Mouse (Mus musculus) forebrain, embryonic 13.5 days (tissue): ENCODE measurements around the gene Ankle2. TPM values are rescaled to one million over a fixed set of nuclear protein-coding genes. Genes with fewer than 3 reads are reported as not detected.
A peak's percentile ranks its signal among the peaks of the same experiment; 100 is the strongest.

Experiments
- ATAC-seq: fragments of 200-750 bp; cut with Nextera tagmentation; 2 replicates; pipeline ENCODE4 v1.8.0; 2017
- H3K27ac ChIP-seq: fragments of 300-500 bp; sonication (generic); 2 replicates; pipeline ENCODE4 v1.5.1; 2015; ENCODE audit warnings: inconsistent platforms, mild to moderate bottlenecking, moderate library complexity
- H3K27me3 ChIP-seq: fragments of 300-500 bp; sonication (generic); 2 replicates; pipeline ENCODE4 v1.6.1; 2015; ENCODE audit warnings: mild to moderate bottlenecking, inconsistent platforms
- H3K36me3 ChIP-seq: fragments of 300-500 bp; sonication (generic); 2 replicates; pipeline ENCODE4 v1.6.1; 2015; ENCODE audit warnings: mild to moderate bottlenecking, inconsistent platforms; ENCODE audit not compliant: poor library complexity, severe bottlenecking
- H3K4me1 ChIP-seq: fragments of 300-500 bp; sonication (generic); 2 replicates; pipeline ENCODE4 v1.6.1; 2015; ENCODE audit warnings: inconsistent platforms
- H3K4me2 ChIP-seq: fragments of 300-500 bp; sonication (generic); 2 replicates; pipeline ENCODE4 v1.6.1; 2015; ENCODE audit warnings: inconsistent platforms, mild to moderate bottlenecking, moderate library complexity
- H3K4me3 ChIP-seq: fragments of 300-500 bp; sonication (generic); 2 replicates; pipeline ENCODE4 v1.5.1; 2015; ENCODE audit warnings: mild to moderate bottlenecking, inconsistent platforms
- H3K9ac ChIP-seq: fragments of 300-500 bp; sonication (generic); 2 replicates; pipeline ENCODE4 v1.6.1; 2015; ENCODE audit warnings: mild to moderate bottlenecking, inconsistent platforms
- H3K9me3 ChIP-seq: fragments of 300-500 bp; sonication (generic); replicated peaks from 2 replicates; pipeline ENCODE4 v1.6.1; 2016; ENCODE audit warnings: inconsistent platforms
- WGBS: fragments of 180-500 bp; shearing (Covaris S2); methylation state at CpG from one replicate; pipeline ENCODE4 v1.1.7; 2015; 5-methylcytosine and 5-hydroxymethylcytosine counted together
- polyA plus RNA-seq: library from polyadenylated mRNA; unstranded; fragments of >200 nt; fragmentation: Nextera tagmentation; extraction: Ambion mirVana; gene quantifications from 2 replicates; pipeline ENCODE4 v1.2.1, GENCODE M21; 2015

The Ankle2 gene
- 25.4 and 33.2 TPM in 2 replicates for polyA plus RNA-seq

DNA sequence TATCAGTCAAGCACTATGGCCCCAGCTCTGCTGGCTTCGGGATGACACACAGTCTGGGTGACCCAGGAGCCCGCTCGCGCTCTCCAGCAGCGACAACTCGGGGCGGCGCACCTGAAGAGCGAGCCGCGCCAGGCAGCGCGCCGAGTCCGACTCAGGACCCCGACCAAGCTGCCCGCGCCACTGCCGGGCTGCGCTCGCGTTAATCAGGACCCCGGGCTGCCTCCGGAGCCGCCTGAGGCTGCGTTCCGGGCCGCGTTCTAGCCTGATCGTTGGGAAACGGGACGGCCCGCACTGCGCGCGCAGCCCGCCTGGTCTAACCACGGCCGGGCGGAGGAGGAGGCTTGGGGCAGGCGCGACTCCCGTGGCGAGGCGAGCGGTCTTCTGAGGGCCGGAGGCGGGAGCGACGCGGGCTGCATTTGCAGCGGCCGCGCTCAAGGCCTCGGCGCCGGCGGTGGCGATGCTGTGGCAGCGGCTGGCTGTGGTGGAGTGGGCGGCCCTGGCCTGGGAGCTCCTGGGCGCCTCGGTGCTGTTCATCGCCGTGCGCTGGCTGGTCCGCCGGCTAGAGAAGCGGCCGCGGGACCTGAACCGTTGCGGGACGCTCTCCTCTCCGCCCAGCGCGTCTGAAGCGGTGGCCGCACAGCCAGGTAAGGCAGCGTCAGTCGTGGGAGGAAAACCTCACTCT, at the start of gene Ankle2:
Ankle2 (plus strand) TSS at position 225 of the 682 bp plus-strand sequence.
- Histone ChIP-seq H3K36me3 (peaks cover 24% of the 10 kb centered on the region), H3K4me1 (peaks cover 23% of the 10 kb centered on the region), H3K4me2 (peak within 1 kb of the TSS; percentile 66), H3K4me3 (peak within 1 kb of the TSS; percentile 98), H3K9ac (peak within 1 kb of the TSS; percentile 96), H3K27ac (peak within 1 kb of the TSS; percentile 95), H3K9me3 (no peaks in the 10 kb centered on the region), H3K27me3 (no peaks in the 10 kb centered on the region)
- ATAC-seq: peak; percentile 97
- WGBS: under 1% methylated on average over 80 of the region's 81 CpGs

DNA sequence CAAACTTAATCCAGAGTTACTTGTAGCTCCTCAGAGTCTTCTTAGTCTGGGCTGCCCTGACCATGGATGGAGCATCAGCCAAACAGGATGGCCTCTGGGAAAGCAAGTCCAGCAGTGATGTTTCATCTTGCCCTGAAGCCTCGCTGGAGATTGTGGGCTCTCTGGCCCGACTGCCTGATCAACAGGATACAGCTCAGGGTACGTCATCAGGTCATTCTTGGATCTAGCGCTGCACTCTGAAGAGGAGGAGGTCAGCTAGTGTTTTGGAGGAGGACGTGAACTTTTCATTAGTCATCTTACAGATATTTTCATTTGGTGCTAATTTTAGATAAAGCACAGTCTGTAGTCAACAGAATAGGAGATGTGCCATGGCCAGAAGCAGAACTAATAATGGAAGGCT, 49.1 kb upstream of the Ankle2 start:
- H3K27ac ChIP-seq: no peak overlapping the region
- no peaks in the 10 kb centered on the region for H3K27me3 ChIP-seq
- no peaks in the 10 kb centered on the region for H3K9me3 ChIP-seq
- WGBS: 93% methylated on average over 5 of the region's 5 CpGs
- no peak overlapping the region for H3K9ac ChIP-seq
- no peak overlapping the region for H3K4me2 ChIP-seq
- ATAC-seq: no peak
- H3K4me1 ChIP-seq: peaks cover 10% of the 10 kb centered on the region
- peaks cover 45% of the 10 kb centered on the region for H3K36me3 ChIP-seq
- H3K4me3 ChIP-seq: no peak overlapping the region

DNA sequence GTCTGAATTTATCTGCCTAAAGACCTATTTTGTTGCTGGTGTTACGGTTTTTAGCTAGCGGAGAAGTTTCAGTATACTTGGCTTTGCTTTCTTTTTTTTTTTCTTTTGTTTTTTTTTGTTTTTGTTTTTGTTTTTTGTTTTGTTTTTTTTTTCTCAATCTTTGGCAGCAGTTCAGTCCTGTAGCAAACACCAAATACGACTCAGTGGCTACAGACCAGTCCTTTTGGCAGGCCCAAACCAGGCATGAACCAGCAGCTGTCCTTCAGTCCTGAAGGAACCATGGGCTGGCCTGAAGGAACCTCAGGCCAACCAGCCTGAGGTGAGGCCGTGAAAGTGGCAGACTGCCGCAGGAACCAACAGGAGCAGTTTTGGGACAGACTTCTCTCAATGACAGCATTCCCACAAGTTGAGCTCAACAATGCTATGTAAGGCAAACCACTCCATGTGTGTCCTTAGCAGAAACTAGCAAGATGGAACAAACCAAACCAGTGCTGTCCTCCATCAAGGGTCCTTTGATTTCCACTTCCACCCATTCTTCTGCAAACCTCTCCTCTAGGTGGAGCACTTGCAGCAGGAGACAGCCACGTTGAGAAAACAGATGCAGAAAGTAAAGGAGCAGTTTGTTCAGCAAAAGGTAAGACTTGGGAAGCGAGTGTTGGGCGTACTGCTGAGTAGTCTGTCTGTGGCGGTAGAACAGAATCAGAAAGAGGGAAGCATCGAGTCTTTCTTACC, 27.5 kb upstream of the Ankle2 start:
- Histone ChIP-seq H3K4me3 (no peak overlapping the region), H3K4me2 (no peak overlapping the region), H3K27ac (no peak overlapping the region), H3K9me3 (no peaks in the 10 kb centered on the region), H3K4me1 (no peaks in the 10 kb centered on the region), H3K9ac (no peak overlapping the region), H3K27me3 (no peaks in the 10 kb centered on the region), H3K36me3 (peaks cover 85% of the 10 kb centered on the region)
- ATAC-seq: no peak
- 87% methylated on average over 10 of the region's 10 CpGs for WGBS

DNA sequence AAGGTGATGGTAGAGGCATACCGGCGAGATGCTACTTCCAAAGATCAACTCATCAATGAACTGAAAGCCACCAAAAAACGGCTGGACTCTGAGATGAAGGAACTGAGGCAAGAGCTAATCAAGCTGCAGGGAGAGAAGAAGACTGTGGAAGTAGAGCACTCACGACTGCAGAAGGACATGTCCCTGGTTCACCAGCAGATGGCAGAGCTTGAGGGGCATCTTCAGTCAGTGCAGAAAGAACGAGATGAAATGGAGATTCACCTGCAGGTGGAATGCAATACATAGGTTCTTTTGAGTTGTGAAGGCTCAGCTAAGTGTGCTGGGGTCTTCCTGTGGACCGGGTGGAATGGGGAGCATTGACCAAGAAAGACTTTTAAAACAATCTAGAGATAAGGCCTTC, 26.0 kb upstream of the Ankle2 start:
- Histone ChIP-seq H3K4me2 (no peak overlapping the region), H3K36me3 (peaks cover 97% of the 10 kb centered on the region), H3K9me3 (no peaks in the 10 kb centered on the region), H3K4me3 (no peak overlapping the region), H3K27me3 (no peaks in the 10 kb centered on the region), H3K4me1 (no peaks in the 10 kb centered on the region), H3K9ac (no peak overlapping the region), H3K27ac (no peak overlapping the region)
- ATAC-seq: no peak
- 85% methylated on average over 6 of the region's 6 CpGs for WGBS

DNA sequence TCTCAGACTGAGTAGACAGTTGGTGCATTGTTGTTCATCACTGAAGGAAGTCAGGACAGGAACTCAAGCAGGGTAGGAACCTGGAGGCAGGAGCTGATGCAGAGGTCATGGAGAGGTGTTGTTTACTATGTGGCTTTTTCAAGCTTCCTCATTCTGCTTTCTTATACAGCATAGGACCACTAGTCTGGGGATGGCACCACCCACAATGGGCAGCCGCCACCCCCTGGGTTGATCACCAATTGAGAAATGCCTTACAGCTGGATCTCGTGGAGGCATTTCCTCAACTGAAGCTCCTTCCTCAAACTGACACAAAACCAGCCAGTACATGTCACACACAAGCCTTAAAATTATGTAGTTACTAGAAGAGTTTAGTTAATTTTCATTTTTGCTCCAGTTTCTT, 19.5 kb upstream of the Ankle2 start:
- 85% methylated on average over 2 of the region's 2 CpGs for WGBS

DNA sequence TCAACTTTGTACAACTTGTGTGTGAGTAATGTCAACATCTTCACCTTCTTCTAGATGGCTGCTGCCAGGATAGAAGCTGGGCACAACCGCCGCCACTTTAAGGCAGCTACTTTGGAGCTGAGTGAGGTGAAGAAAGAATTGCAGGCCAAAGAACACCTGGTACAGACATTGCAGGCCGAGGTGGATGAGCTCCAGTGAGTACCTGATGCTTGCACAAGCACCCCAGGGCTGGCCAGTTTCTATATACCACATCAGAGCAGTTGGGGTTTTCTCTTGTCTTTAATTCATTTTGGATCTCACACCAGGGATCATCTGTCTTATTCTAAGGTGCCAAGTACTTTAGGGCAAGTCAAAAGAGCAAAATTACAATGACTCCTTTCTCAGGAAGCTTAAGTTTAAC, 14.0 kb upstream of the Ankle2 start:
- Histone ChIP-seq H3K9me3 (no peaks in the 10 kb centered on the region), H3K27ac (no peak overlapping the region), H3K4me1 (no peaks in the 10 kb centered on the region), H3K4me2 (no peak overlapping the region), H3K9ac (no peak overlapping the region), H3K36me3 (peaks cover 88% of the 10 kb centered on the region), H3K4me3 (no peak overlapping the region), H3K27me3 (no peaks in the 10 kb centered on the region)
- no peak for ATAC-seq
- 95% methylated on average over 3 of the region's 3 CpGs for WGBS

More for the DNA sequence above, 19.5 kb upstream of the Ankle2 start:
- H3K4me3 ChIP-seq: no peak overlapping the region
- no peak overlapping the region for H3K4me2 ChIP-seq
- H3K4me1 ChIP-seq: no peaks in the 10 kb centered on the region
- H3K27ac ChIP-seq: no peak overlapping the region
- H3K9ac ChIP-seq: no peak overlapping the region
- peaks cover 90% of the 10 kb centered on the region for H3K36me3 ChIP-seq
- no peaks in the 10 kb centered on the region for H3K9me3 ChIP-seq
- no peak for ATAC-seq
- H3K27me3 ChIP-seq: no peaks in the 10 kb centered on the region

DNA sequence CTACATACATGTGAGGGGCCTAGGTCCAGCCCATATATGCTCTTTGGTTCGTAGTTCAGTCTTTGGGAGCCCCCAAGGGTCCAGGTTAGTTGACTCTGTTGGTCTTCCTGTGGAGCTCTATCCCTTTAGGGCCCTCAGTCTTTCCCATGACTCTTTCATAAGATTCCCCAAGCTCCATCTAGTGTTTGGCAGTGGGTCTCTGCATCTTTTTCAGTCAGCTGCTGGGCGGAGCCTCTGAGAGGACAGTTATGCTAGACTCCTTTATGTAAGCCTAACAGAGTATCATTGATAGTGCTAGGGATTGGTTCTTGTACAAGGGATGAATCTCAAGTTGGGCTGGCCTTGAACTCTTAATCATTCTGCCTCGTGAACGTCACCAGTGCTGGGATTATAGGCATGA, 10.5 kb upstream of the Ankle2 start:
- no peaks in the 10 kb centered on the region for H3K9me3 ChIP-seq
- H3K4me2 ChIP-seq: no peak overlapping the region
- no peak overlapping the region for H3K27ac ChIP-seq
- H3K36me3 ChIP-seq: peaks cover 73% of the 10 kb centered on the region
- H3K27me3 ChIP-seq: no peaks in the 10 kb centered on the region
- WGBS: 89% methylated on average over 4 of the region's 4 CpGs
- no peaks in the 10 kb centered on the region for H3K4me1 ChIP-seq
- no peak for ATAC-seq
- no peak overlapping the region for H3K9ac ChIP-seq
- no peak overlapping the region for H3K4me3 ChIP-seq

DNA sequence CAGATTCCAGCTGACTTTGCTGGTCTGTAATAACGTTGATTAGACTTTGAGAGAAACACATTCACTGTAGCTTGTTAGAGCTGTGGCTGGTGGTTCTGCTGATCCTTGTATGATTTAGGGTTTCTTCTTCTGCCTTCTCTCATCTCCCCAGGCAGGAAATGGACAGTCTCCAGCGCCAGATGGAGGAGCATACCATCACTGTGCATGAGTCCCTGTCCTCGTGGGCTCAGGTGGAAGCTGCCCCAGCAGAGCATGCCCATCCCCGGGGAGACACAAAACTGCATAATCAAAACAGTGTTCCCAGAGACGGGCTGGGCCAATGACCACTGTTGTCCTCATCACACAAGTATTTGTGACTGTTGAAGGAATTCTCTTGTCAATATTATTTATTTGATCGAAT, 8.0 kb upstream of the Ankle2 start:
- no peak overlapping the region for H3K4me2 ChIP-seq
- no peak for ATAC-seq
- peaks cover 67% of the 10 kb centered on the region for H3K36me3 ChIP-seq
- H3K27ac ChIP-seq: no peak overlapping the region
- H3K4me1 ChIP-seq: no peaks in the 10 kb centered on the region
- 89% methylated on average over 6 of the region's 6 CpGs for WGBS
- no peak overlapping the region for H3K4me3 ChIP-seq
- H3K9ac ChIP-seq: no peak overlapping the region
- no peaks in the 10 kb centered on the region for H3K9me3 ChIP-seq
- no peaks in the 10 kb centered on the region for H3K27me3 ChIP-seq

DNA sequence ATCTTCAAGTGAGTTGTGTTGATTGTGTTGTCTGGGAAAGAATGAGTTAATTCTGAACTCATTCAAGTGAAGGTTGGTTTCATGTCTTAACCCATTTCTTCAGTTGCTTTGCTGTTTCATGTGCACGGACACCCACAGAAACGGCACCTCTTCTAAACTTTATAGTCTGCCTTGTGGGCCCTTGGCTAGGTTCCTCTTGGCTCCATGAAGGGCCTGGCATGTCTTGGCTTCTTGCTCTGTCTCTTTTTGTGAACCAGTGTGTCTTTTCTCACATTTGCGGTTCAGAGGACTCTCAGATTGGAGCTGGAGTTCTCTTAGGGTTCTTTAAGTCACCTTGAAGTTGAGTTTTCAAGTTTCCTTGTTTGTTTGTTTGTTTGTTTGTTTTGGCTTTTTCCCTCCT, 5.7 kb upstream of the Ankle2 start:
- H3K36me3 ChIP-seq: peaks cover 46% of the 10 kb centered on the region
- H3K4me1 ChIP-seq: peaks cover 3% of the 10 kb centered on the region
- no peak for ATAC-seq
- H3K9ac ChIP-seq: no peak overlapping the region
- H3K27me3 ChIP-seq: no peaks in the 10 kb centered on the region
- 86% methylated on average over 3 of the region's 3 CpGs for WGBS
- H3K4me2 ChIP-seq: no peak overlapping the region
- no peak overlapping the region for H3K4me3 ChIP-seq
- H3K9me3 ChIP-seq: no peaks in the 10 kb centered on the region
- H3K27ac ChIP-seq: no peak overlapping the region

DNA sequence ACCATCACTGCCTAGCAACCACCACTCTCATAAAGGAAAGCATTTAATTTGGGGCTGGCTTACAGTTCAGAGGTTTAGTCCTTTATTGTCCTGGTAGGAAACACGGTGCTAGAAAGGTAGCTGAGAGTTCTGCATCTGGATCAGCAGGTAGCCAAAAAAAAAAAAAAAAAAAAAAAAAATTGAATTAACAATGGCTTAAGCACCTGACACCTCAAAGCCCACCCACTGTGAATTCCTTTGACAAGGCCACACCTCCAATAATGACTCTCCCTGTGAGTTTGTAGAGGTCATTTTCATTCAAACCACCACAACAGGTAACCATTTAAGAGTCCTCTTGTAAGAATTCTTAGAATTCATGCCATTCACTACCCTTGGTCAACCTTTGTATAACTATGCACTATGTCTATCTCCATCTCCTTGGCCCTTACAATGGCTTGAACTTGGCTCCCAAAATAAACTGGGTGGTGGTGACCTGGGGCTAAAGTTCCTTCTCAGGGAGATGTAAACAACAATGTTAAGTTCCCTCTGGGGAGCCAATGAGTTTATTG, 3.4 kb upstream of the Ankle2 start:
- Histone ChIP-seq H3K27ac (no peak overlapping the region), H3K4me1 (peaks cover 15% of the 10 kb centered on the region), H3K27me3 (no peaks in the 10 kb centered on the region), H3K4me3 (no peak overlapping the region), H3K9ac (no peak overlapping the region), H3K36me3 (peaks cover 23% of the 10 kb centered on the region), H3K4me2 (no peak overlapping the region), H3K9me3 (no peaks in the 10 kb centered on the region)
- ATAC-seq: no peak
- WGBS: 40% methylated on average over 1 of the region's 1 CpGs

DNA sequence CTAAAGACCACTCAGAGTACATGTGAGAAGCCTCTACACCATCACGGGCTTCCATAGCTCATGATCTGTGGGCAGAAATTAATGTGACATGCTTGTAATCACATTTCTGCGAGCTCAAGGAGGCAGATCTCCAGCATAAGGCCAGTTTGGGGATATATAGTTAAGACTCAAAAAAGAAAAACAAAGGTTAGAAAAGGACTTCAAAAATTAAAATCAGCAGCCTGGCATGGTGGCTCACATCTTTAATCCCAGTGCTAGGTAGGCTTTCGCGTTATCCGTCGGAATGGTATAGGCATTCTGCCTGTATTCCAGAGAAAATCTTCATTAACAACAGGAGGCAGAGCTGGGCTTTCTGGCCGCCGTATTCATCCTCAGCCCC, 414 bp upstream of the Ankle2 start:
- peak; percentile 9; the same call in 1 of the 2 replicates for ATAC-seq
- Histone ChIP-seq H3K4me2 (peak overlapping the region; percentile 66), H3K4me1 (peaks cover 23% of the 10 kb centered on the region), H3K27ac (peak overlapping the region; percentile 95), H3K9ac (peak overlapping the region; percentile 96), H3K4me3 (peak overlapping the region; percentile 98), H3K36me3 (peaks cover 21% of the 10 kb centered on the region; the same call in 1 of the 2 replicates), H3K27me3 (no peaks in the 10 kb centered on the region), H3K9me3 (no peaks in the 10 kb centered on the region)
- WGBS: 7% methylated on average over 8 of the region's 8 CpGs

DNA sequence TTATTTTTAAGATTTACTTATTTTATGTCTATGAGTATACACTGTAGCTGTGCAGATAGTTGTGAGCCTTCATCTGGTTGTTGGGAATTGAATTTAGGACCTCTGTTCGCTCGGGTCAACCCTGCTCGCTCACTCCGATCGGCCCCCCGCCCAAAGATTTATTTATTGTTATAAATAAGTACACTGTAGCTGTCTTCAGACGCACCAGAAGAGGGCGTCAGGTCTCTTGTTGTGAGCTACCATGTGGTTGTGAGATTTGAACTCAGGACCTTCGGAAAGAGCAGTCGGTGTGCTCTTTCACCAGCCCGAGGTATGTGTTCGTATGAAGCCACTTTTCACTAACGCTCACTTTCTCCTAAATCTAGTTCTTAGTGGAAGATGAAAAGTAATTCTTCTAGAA, 834 bp downstream of the Ankle2 start:
- H3K4me3 ChIP-seq: peak overlapping the region; percentile 98
- no peaks in the 10 kb centered on the region for H3K27me3 ChIP-seq
- no peak overlapping the region for H3K27ac ChIP-seq
- H3K36me3 ChIP-seq: peaks cover 31% of the 10 kb centered on the region
- peaks cover 23% of the 10 kb centered on the region for H3K4me1 ChIP-seq
- no peaks in the 10 kb centered on the region for H3K9me3 ChIP-seq
- H3K9ac ChIP-seq: peak overlapping the region; percentile 96
- ATAC-seq: no peak
- peak overlapping the region; percentile 66 for H3K4me2 ChIP-seq
- WGBS: 45% methylated on average over 13 of the region's 13 CpGs
